Mouse (Mus musculus) adrenal gland, adult (tissue): Measurements from ENCODE around the gene Sufu.

Experiments used
- DNase-seq, 2 experiments: peaks; one replicate each; pipeline ENCODE4 v3.0.0; 2022 to 2023; ENCODE audit warnings: low spot score in 1 of 2; ENCODE audit not compliant: inconsistent age in 2 of 2

Gene Sufu

DNA sequence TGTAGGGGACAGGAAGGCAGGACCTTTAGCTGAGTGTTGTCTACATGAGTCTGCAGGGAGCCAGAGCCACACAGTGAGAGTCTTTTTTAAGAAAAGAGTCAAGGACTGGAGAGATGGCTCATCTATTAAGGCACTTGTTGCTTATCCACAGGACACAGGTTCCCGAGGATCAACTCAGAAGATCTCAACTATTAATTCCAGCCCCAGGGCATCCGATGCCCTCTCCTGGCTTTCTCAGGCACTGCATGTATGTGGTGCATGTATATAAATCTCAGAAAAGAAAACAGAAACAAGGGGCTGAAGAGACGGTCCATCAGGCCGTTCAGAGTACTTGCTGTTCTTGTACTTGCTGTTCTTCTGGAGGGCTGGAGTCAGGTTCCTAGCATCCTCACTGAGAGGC lies 4.7 kb upstream of the Sufu start:
- peak in 1 of 2 experiments; percentile 74 for DNase-seq

DNA sequence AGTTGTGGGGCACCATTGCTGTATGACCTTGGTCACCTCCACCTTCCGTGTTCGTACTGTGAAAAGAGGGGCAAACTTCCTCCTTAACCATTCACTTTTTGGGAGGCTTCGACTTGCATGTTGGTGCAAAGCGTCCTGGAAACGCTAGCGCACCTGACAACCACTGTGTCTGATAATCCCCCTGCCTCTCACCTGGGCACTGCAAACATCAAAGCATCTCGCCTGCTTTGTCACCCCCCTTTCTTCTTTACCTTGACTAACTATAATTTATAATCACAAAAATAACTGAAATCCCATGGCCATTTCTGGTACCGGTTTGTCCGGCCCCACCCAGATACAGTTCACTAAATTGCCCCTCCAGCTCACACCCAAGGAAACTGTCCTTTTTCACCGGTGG lies 2.0 kb upstream of the Sufu start:
- DNase-seq = no peak

DNA sequence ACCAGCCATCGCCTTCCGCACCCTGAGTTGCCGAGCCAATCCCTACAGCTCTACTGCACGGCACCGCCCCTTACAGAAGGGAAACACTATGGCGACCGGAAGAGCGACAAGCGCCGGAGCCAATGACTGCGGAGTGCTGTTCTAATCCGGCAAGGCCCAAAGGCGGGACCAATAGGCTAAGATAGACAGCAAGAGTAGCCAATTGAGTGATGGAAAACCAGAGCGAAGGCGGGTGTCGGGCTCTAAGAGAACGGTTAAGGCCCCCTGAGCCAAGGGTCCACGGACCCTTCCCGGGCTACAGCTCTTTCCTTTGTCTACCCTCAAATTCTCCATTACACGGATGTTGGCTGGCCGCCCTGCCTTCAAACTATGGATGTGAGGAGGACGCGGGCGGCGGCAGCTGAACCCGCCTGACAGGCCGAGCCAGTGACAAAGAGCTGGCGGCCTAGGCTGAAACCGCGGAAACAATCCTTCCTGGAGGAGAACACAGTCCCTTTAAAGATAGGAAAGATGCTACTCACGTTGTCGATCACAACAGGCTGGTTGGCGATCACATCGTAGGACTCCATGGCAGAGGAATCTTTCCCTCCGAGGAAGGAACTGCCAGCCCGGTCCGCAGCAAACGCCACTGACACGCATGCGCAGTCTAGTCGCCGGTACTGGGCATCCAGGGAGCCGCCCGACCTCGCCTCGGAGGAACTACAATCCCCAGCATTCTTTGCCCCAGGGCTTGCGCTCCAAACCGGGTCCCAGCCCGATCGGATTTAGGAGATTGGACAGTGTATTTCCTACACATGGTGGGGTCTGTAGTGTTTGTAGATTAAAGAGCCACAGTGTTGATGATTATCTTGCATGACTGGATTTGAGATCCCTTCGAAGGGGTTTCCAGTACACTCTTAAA lies 1.3 kb upstream of the Sufu start, which contains the start of gene Actr1a:
TSS of gene Actr1a (minus strand) at position 640 of the 901 bp plus-strand sequence.
- peak; percentile 97 to 99 for DNase-seq

DNA sequence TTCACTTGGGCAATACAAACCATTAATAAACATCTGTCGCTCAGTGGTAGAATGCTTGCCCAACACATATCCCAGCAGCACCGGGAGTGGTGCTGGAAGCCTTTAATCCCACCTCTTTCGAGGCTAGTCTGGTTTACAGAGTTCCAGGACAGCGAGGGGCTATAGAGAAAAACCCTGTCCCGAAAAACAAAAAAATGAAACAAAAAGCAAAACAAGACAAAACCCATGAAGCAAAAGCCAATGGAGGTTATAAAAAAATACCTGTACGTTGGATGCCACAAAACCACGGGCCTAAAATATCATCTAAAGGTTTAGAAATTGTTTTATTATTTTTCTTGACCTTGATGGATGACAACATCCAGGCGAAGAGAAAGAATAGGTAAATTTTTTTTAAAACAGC lies 587 bp upstream of the Sufu start:
- DNase-seq = no peak

DNA sequence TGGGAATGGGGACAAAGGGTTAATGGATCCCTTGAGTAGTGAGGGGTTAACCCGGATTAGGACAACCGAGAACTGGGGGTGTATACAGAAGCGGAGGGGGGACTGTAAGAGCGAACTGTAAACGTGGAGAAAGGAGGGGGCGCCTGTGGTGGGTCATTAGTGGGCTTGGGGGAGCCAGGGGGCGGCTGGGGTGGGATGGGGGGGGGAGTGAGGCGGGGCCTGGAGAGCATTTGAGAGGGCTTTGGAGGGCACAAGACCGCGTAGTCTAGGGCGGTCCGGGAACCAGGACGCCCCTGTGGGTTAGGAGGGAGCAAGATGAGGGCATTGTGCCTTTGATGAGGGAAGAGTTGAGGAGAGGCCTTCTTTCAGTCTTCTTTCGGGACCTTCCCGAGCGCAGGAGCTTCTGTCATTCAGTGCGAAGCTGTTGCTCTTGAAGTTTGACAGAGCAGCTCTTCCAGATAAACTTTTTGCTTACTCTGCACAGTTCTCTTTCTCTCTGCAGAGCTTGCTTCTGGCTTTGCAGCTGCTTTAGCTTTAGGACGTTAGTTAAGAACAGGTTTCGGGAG lies 823 bp downstream of the Sufu start:
- peak; percentile 35 to 71 for DNase-seq

DNA sequence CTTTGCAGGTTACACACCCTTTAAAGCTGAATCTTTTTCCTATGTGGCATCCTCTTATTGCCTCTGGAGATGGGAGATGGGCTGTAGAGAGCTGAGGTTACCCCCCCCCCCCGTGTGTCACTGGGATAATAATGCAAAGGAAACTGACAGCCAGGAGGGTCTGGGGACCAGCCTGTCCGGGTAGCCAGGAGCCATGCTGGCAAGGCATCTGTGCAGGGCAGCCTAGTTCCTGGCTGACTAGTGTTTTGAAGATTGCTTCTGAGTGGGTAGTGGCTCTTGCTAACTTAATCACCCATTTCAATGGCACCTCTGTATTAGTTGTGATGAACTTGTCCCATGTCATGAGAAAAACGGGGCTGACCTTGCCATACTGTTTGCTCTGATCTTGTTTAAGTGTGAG lies 1.7 kb downstream of the Sufu start:
- DNase-seq = no peak

DNA sequence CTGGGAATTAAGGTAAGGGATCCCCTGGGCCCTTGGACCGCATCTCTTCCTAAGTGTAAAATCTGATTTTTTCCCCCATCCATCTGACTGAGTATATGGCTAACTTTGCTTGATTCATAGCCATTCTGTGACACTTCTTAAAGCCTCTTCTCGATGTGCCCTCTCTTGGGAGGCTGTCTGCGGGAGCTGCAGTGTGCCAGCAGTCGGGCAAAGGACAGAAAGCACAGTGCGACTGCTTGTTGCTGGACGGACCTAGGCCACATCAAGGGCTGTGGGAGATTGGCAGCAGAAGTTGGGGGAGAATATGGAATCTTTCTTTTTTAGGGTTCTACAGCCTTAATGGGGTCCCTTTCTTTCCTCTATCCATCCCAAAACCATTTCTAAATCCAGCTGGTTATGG lies 2.7 kb downstream of the Sufu start:
- no peak for DNase-seq

DNA sequence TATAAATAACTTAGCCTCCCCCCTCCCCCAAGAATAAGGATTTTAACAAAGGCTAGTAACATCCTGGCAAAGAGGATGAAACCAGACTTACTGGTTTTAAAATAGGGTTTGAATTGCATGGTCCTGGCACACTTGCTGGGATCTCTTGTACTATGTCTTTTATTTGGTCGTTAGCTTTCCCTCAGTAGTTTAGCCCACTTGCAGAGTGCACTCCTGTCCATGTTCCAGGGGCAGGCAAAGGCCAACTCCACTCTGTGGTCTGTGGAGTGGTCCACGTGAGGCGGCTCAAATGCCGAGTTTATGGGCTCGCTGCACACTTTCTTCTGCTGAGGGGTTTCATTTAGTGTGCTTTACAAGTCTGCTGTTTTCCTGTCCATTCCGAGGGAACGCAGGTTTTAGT lies 3.2 kb downstream of the Sufu start:
- no peak for DNase-seq

DNA sequence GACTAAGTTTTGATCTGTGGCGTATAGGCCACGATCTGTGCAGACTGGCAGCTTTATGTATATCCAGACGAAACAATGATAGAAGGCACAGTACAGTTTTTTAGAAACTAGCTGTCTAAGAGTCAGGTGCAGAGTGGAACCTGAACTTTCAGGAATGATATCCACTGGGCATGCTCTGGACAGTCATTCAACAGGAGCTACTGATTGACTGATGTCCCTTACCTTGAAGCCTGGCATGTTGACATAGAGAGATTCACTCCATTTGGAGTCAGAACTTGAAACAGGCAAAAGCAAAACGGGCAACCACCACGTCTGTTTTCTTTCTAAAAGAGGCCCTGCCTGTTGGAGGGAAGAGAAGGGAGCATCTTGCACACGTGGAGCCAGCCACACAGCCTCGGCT lies 3.9 kb downstream of the Sufu start:
- no peak for DNase-seq

DNA sequence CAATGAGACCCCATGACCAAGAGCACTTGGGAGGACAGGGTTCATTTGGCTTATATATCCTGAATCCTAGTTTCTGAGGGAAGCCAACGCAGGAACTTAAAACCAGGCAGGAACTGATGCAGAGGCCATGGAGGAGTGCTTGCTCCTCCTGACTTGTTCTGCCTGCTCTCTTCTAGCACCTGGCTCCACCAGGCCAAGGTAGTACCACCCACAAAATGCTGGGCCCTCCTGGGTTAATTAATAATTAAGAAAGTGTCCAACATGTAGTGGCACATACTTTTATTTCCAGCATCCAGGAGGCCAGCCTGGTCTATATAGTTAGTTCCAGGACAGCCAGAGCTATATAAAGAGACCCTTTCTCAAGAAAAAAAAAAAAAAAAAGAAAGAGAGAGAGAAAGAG lies 7.3 kb downstream of the Sufu start:
- DNase-seq = no peak

DNA sequence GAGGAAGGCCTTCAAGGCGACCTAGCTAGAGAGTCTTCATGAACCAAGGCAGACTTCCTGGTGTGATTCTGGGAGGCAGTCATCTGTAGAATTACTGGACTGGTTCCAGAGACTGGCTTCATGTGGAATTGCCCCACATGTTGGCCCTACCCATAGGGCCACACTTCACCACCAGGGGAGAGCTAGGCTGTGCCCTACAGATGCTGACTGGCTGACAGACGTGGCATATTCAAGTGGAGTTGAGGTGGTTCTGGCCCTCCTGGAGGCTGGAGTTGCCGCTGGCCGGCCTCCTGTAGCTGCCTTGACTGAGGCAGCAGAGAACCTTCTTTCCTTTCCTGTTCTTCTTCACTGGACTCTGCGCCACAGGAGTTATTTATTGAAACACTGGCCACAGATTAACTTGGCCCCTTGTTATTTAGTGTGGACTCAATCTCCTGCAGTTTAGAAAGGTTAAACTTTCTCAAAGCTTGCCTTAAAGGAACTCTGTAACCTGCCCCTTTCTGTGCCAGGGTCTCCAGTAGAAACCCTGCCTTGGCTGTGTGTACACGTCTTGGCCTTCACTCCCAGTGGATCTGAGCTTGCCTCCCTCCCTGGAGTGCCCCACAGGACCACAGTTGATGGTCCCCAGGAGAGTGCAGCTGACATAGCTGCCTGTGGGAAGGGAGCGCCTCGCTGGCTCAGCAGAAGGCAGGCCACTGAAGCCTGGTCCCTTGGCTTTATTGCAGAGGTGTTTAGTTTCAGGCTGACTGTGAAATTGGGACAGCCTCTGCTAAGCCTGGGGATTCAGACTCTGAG lies 10.1 kb downstream of the Sufu start:
- no peak for DNase-seq

DNA sequence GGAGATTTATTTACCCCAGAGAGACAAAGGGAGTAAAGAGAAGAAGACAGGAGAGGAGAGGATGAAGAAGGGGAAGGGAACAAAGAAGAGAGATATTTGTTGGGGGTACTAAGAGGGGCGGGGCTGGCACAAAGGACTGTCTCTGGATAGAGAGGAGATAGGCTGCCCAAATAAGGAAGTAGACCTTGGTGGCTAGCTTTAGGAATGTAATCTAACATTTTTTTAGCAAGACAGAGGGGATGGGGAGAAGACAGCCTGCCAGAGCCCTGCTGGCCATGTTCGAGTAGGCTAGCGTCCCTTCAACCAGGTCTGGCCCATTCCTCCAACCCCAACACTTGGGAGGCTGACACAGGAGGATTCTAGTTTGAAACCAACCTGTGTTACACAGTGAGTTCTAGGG lies 12.8 kb downstream of the Sufu start:
- DNase-seq = peak; percentile 33 to 68

DNA sequence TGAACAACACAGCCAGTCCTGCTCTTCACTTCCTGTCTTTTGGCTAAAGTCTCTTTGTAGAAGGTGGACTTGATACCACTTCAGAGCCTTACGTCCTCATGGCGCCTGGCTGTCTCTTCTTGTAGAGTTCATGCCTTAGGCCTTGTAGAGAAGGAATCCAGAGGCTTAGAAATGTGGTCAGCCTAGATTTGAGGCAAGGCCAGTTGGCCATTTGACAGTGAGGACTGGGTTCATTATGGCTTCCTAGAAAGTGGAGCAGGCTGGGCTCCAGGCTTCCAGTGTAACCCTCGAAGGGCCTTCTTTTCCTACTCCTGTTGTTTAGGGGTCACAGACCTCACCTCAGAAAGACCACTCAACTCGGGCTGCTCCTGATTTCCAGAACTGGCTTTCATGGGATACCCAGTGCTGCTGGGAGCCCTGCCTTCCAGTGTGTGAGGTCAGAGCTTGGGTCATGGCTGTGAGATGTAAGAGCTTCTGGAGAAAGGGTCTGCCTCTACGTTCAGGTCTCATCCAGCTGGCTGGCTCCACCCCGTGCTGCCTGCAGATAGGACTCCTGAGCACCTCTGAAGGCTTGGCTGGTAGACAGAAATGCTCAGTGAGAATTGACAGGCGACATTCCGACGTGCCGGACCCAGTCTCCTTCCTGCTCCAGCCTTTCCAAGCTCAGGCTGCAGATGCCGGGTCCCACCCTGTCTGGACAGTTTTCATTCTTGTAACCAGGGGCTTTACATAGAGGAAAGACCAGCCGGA lies 15.5 kb downstream of the Sufu start:
- DNase-seq = no peak

DNA sequence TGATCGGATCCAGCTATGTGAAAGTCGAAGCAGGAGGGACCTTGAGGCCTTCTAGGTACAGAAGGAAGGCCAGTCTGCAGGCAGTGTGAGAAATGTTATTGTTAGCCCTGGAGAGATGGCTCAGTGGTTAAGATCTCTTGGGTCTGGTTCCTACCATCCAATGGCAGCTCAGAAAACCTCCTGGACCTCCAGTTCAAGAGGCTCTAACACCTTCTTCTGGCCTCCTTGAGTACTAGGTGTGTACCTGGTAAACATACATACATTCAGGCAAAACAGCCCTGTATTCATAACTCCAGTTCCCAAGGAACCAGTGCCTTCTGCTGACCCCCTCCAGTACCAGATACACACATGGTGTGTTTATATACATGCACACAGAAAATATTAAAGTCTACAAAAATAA lies 17.3 kb downstream of the Sufu start:
- DNase-seq = no peak

DNA sequence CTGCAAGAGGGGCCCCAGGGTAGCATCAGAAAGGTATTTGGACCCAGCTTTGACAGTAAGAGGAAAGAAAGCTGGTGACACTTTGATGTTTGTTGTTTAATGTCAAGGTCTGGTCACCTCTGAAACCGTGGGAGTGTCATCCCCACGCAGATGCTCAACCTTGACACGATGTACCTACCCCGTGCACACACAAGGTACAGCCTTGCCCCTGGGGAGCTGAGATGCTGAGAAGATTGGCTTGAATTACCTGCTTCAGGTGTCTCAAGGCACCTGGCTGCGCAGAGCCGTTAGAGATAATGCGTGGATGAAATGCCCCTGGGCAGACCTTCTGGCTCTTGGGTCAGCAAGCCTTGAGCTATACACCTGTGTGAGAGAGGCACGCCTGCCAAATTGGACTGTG lies 17.8 kb downstream of the Sufu start:
- DNase-seq = peak; percentile 41 to 55

DNA sequence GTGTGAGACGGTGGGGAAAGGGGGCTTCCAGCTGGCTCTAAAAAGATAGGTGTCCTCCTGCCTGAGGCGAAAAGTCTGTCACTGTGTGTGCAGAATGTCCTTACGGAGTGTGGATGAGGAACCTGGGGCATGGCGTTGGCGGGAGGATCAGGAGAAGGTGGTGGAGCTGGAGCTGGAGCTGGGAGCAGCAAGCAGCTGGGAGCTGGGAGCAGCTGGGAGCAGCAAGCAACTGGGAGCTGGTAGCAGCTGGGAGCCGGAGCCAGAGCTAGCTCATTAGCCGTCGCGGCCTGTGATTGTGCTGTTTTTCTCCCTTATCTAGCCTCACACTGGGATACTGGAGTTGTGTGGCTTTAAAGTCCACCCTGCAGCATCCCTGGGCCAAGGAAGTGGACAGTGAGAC lies 19.6 kb downstream of the Sufu start:
- DNase-seq = no peak

DNA sequence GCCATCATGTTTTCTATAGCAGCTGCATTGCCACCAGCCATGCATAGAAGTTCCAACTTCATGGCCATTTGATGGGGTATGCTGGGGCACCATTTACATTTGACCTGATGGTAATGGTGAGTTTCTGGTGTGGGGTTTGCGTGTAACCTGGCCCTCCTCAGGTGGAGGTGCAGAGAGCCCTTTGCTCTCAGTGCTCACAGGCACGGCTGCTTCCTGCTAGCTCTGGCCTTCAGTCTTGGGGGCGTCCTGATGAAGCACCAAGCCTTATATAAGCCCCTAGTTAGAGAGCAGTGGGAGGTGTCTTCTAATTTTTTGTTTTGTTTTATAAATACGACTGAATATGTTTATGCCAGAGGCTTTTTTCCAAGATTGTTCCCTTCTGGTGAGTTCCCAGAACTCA lies 21.4 kb downstream of the Sufu start:
- no peak for DNase-seq

DNA sequence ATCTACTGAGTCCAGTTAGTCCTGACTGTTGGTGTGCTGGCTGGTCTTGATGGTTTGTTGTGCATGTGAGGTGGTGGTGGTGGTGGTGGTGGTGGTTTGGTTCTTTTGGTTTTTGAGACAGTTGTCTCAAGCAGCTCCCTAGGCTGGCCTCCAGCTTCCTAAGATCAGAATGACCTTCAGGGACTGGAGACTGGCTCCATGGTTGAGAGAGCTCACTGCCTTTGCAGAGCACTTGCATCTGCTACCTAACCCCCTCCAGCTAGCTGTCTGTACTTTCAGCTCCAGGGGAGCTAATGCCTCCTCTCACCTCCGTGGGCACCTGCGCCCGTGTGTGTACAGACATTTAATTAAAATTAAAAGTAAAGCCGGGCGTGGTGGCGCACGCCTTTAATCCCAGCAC lies 23.7 kb downstream of the Sufu start:
- DNase-seq = no peak

DNA sequence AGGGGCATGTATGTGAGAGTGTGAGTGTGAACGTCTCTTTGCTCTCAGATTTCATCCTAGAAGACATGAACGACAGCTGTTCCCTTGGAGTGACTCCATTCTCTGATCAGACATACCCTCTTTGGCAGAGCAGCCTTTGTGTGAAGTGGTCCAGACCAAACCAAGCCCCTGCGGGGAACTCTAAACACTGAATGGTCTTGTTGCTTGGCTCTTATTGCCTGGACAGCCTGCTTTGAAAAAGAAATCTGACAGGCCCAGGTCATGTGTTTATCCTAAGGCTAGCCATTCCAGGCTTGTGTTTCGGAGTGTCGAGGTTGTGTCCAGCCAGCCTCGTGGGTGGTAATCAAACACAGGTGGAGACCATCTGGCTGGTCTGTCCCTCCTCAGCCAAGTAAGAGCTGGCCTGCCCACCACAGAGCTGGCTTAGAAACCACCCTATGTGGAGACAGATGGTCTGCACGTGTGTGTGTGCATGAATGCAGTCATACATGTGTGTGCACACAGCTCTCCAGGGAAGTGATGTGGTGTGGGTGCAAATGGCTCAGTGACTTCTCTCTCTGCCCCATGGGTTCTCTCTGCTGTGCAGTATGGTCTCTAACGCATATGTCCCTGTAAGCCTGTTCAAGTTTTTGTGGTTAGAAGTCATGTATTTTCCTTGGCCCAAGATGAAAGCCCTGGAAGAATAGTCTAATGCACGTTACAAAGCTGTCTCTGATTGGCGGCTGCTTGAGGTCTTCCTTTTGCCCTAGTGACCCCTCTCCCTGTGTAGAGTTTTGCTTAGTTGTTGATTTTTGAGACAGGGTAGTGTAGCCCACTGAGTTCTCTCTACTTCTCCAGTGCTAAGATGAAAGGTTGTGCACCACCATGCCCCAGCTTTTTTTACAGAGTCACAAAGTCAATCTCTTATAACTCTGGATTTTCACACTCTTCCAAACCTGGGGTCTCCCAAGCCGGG lies 26.0 kb downstream of the Sufu start:
- DNase-seq = peak in 1 of 2 experiments; percentile 55

DNA sequence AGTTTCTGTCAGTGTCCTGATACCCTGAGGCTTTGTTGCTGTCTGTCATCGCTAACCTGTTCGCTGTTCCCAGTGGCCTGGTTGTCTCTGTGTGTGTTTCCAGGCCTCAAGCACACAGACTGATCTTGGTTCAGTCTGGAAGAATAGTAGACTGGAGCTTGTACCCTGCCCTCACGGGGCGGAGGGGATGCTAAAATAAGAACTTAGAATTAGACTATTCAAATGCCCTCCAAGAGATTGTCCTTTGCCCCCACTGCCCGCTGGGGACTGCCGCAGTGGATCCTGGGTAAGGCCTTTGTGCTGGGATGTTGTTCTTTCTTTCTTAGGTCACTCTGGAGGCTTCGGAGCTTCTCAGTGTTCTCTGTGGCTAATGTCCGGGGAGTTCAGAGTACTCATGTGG lies 28.6 kb downstream of the Sufu start:
- DNase-seq = no peak
